Mouse (Mus musculus) spleen, adult 12 weeks (tissue): ENCODE measurements around the gene 4930404H24Rik.

Source experiments
- DNase-seq: peaks from one replicate; pipeline ENCODE4 v3.0.0; 2022; ENCODE audit warnings: low spot score

Gene 4930404H24Rik

DNA sequence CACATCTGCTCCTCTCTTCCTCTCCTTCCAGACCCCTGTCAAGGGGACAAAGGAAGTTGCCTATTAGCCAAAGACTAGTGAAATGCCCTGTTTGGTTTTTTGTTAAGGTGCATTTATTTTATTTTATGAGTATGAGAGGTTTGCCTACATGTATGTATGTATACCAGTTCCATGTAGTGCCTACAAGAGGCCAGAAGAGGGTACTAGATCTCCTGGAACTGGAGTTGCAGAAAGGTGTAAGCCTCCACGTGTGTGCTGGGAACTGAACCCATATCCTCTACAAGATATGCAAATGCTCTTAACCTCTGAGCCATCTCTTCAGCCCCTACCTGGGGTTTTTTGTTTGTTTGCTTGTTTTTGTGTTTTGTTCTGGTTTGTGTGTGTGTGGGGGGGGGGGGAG, 41.4 kb downstream of the 4930404H24Rik start:
- DNase-seq, result no peak

DNA sequence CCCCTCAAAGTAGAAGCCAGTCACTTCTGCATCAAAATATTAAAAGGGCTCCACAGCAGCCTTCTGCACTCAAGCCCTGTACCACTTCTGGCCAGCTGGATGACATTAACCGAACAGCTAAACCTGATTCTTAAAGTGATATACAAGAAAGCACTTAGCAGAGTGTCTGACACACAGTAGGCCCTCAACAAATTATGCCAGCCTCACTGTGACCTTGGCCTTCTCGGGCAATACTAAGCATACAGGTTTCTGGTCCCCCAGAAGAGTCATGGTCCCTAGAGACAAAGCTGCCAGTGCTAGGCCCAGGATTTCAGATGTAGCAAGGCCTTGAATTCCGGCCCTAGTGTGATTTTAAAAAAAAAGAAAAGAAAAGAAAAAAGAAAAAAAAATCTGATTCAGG, 46.3 kb downstream of the 4930404H24Rik start:
- no peak for DNase-seq

DNA sequence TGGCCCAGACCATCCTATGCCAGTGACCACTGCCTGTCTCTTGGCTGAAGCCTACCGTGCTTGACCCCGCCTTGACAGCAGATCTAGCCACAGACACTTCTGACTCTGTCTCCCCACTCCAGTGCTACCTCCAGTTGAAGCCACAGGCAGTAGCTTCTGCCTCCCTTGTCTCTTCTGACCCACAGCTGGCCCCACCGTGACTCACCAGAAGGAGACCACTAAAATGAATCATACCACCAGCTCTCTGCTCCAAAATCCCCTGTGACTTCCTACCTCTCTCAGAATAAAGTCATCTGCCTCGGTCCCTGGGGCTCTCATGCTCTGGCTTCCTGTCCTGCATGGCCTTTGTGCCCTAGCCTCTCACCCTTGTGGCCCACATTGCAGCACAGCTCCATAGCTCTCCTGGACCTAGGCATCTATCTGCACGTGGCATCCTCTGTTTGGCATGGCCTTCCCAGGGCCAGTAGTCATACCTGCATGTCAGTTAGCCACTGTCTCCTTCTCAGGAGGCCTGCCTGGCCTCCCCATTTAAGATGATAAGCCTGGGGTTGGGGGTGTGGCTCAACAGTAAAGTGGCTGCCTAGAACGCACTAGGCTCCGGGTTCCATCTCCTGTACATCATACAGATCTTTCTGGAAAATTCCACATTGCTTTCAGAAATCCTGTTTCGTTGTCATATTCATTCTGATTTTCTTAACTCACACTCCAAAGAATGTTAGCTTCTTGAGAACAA, 50.5 kb downstream of the 4930404H24Rik start:
- DNase-seq, result no peak
